Mouse (Mus musculus): ENCODE data around the gene Entpd2.

Gene Entpd2

DNA sequence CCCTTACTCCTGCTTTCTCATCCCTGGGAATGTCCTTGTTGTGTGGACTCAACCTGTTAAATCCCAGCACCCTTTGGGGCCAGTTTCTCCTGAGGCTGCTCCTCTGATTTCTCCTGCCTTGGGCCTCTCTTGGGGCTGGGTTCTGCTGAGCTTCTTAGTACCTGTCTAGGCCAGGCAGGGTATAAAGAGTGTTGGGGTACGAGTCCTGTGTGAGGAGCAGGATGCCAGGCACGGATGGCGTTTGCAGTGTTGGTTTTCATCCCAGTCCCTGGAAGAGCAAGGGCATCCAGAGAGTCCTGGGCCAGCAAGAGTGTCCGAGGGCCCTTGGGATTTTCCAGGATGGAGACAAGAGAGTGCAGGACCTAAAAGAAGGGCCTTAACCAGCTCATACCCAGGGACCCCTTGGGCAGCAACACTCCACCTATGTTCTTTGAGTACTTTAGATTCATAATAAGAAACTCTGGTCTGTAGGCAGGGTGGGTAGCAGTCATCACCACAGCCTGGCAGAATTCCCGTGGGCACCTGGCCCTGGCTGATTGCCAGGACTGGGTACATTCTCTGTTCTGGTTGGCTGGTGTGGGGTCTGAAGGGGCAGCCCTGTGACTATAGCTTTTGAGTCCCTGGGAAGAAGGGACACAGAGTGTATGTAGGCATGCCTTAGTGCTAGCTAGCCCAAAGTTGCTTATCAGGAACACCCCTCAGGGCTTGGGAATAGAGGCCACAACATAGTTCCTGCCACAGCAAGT lies 33.9 kb downstream of the Entpd2 start:
- DNase-seq (ENCODE audit: low spot score in 2 of 2): no peak

DNA sequence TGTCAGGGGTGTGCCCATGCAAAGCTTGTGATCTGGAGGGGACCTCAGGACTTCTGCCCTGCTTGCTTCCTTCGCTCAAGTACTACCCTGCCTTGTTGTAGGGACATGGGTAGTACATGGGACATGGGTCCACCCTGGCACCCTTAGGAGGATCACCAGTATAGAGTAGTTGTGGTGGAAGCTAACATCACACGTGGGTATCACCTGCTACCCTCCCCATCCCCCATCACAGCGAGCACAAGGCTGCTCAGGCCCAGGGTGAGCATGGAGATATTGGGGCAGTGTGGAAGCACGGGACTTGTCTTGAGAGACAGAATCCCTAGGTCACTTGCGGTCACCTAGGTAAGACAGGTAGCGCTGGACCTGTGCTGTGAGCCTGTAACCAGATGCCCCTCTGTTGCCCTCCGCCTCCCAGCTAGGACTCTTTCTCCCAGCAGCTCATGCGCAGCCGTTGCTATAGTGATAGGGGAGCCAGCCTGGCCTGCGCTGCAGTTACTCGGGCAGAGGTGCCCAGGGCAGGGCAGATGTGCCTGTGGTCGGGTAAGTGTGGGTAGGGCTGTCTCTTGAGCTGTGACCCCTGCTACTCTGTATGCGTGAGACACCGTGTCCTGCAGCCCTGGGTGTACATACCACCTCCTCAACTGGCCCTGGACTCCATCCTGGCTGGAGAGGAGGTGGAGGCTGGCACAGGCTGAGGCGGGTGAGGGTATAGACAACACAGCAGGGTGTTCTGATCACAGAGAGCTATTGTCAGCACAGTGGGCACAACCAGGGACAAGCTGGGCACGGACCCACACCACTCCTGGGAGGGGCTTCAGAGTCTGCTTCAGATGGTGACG lies 34.9 kb downstream of the Entpd2 start:
- DNase-seq (ENCODE audit: low spot score in 2 of 2): peak in 1 of 2 experiments; percentile 48

DNA sequence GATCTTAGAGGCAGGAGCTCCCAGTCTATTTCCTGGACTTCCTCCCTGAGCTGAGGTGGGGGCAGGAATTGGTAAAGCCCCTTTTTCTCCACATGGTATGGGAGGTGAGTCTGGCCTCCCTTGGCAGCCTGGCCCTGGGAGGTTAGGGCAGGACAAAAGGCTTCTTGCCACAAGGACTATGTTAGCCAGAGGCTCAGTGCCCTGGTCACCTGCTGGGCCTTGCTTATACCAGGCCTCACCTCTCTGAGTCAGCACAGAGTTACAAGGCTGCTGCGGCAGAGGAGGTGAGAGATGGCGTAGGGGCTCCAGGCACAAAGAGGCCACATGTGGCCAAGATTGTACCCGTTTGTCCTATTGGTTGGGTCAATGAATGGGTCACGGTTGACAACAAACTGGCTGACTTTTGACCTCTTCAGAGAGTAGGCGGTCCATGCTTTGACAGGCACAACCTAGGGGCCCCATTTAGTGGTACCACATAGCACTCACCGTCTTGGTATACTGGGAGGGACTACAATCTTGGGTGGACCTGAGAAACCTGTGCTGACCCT lies 35.7 kb downstream of the Entpd2 start:
- no peak for DNase-seq (ENCODE audit: low spot score in 2 of 2)

DNA sequence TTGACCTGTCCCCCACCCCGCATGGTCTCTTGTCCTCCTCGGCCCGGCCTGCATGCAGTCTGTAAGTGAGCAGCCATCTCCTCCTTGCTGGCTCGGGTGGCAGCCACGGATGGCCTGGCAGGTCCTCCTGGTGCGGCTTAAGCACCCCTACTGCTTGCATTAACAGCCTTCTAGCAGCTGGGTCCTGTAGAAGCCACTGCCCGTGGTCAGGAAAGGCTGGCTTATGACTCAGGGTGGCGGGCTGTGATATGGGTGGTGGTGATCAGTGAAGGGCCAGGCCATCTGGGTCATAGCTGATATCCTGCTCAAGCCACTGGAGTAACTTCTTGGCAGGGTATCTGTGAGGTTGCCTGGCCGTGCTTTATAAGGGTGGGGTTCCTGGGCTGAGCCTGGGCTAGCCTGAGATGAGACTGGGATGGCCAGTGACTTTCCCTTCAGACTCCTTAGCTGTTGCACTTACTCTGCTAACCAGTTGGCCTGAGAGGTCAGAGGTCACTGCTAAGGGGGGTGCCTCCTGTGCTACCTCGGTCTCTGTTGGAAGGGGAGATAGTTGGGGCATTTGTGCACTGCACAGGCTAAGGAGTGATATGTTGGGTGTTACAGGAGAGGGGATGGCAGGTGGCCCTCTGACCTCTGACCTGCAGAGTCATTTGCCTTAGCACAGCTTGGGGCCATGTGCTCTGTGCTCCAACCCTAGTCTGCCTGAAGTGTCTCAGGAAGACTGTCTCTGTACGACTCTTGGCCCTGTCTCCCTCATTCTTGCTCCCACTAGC lies 36.8 kb downstream of the Entpd2 start:
- DNase-seq (ENCODE audit: low spot score in 2 of 2): no peak

DNA sequence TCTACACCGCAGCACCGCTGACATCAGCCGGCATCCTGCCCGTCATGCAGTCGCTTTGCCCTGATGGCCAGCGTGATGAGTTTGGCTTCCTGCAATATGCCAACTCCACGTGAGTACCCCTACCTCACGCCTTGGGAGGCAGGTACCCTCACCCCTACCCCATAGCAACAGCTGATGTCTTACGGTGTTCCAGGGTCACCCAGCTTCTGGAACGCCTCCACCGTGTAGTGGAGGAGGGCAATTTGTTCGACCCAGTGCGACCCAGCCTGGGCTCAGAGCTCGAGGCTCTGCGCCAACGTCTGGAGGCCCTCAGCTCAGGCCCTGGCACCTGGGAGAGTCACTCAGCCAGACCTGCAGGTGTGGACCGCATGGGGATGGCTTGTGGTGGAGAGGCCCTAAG lies 37.4 kb downstream of the Entpd2 start:
- no peak for DNase-seq (ENCODE audit: low spot score in 2 of 2)

DNA sequence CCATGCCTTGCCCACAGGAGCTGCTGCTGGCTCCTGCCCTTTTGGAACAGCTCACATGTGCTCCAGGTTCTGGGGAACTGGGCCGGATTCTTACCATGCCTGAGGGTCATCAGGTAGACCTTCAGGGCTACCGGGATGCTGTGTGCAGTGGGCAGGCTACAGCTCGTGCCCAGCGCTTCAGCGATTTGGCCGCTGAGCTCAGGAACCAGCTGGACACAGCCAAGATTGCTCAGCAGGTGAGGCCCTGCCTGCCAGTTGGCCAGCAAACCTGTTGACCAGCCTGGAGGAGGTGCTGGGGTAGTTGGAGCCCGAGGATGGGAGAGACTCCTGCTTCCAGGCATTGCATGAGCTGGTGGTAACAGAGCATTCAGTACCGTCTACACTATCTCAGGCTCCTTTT lies 38.6 kb downstream of the Entpd2 start:
- DNase-seq (ENCODE audit: low spot score in 2 of 2): no peak

DNA sequence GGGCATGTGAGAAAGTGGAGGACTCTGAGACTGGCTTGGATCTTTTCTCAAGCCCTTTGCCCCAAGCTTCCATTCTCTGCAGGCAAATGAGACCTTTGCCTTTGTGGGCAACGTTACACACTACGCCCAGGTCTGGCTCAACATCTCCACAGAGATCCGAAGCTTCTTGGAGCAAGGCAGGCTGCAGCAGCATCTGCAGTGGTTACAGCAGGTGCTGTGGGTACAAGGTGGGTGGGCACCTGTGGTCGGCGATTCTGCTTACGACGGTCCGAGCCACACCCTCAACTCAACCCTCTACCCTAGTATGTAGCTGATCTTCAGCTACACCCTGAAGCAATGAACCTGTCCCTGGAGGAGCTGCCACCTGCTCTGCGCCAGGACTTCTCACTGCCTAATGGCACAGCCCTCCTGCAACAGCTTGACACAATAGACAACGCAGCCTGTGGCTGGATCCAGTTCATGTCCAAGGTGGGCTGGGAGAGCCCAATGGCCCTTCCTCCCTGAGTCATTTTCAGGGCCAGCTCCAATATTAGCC lies 40.7 kb downstream of the Entpd2 start:
- DNase-seq (ENCODE audit: low spot score in 2 of 2): no peak

DNA sequence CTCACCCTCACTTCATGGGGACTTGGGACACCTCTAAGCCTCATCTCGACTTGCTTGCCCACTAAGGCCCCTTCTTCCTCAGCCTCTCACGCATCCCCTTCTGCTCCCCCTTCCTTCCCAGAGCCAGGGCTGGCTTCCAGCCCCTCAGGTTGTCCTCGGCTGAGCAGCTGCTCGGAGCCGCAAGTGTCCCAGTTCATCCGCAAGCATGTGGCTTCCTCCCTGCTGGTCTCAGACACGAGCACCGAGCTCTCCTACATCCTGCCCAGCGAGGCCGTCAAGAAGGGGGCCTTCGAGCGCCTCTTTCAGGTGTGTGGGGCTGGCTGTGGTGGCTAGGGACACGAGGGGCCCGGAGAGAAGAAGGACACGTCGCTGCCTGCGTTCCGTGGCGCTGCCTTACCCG lies 45.4 kb downstream of the Entpd2 start:
- DNase-seq (ENCODE audit: low spot score in 2 of 2): no peak

DNA sequence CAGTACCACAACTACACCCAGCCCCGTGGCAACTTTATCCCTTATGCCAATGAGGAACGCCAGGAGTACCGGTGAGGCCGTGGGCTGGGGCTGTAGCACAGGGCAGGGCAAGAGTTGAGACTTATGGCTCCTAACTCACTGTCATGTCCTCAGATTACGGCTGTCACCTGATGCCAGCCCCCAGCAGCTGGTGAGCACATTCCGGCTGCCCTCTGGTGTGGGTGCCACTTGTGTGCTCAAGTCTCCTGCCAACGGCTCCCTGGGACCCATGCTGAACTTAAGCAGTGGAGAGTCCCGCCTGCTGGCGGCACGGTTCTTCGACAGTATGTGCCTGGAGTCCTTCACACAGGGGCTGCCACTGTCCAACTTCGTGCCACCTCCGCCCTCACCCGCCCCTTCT lies 47.0 kb downstream of the Entpd2 start:
- DNase-seq (ENCODE audit: low spot score in 2 of 2): no peak

Data from left cerebral cortex, adult 9 months (tissue).